Mouse (Mus musculus) E14TG2a.4 (cell line): ENCODE measurements around the gene Asb4.
A peak's percentile ranks its signal among the peaks of the same experiment; 100 is the strongest.

ENCODE experiments used
- H3K27me3 ChIP-seq: 2 replicates; pipeline ENCODE4 v1.6.1; 2014; ENCODE audit warnings: low read length, control low read depth; ENCODE audit not compliant: insufficient read depth
- H3K36me3 ChIP-seq: 2 replicates; pipeline ENCODE4 v1.6.1; 2014; ENCODE audit warnings: low read length, control low read depth; ENCODE audit not compliant: insufficient read depth
- H3K4me1 ChIP-seq: replicated peaks from 2 replicates; pipeline ENCODE4 v1.6.1; 2014; ENCODE audit warnings: low read depth, low read length, control low read depth
- H3K4me3 ChIP-seq: replicated peaks from 2 replicates; pipeline ENCODE4 v1.5.1; 2014; ENCODE audit warnings: mild to moderate bottlenecking, low read length
- H3K9me3 ChIP-seq: 2 replicates; pipeline ENCODE4 v1.6.1; 2014; ENCODE audit warnings: low read length, control low read depth
- CTCF ChIP-seq: conservative IDR thresholded peaks from 2 replicates; pipeline ENCODE4 v1.5.1; 2014; ENCODE audit warnings: low read length
- NANOG ChIP-seq: IDR thresholded peaks from 2 replicates; pipeline ENCODE4 v1.6.1; 2014; ENCODE audit warnings: borderline replicate concordance, low read length, mixed read lengths
- POU5F1 ChIP-seq: IDR thresholded peaks from 2 replicates; pipeline ENCODE4 v1.6.1; 2014; ENCODE audit warnings: low read length, borderline replicate concordance

Asb4 gene

DNA sequence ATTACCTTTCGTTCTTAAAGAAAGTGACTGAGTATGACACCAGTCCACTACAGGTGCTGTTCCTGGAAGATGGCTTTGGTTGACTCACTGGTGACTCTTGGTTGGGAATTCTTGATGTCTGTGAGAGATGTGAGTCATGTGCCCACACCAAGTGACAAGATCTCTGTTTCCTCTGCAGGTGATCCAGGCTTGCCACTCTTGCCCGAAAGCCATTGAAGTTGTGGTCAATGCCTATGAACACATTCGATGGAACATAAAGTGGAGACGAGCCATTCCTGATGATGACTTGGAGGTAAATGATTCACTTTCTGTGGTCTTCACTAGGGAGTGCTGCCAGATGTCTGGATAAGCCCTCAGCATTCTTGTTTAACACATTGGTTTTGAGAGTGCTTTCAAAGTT, 46.4 kb downstream of the Asb4 start:
- TF ChIP-seq NANOG = no peak
- TF ChIP-seq CTCF = no peak
- TF ChIP-seq POU5F1 = no peak
- no peaks in the 10 kb centered on the region for H3K27me3 ChIP-seq
- no peaks in the 10 kb centered on the region for H3K36me3 ChIP-seq
- H3K4me1 ChIP-seq = peaks cover 12% of the 10 kb centered on the region
- no peaks in the 10 kb centered on the region for H3K9me3 ChIP-seq
- H3K4me3 ChIP-seq = no peak overlapping the region

DNA sequence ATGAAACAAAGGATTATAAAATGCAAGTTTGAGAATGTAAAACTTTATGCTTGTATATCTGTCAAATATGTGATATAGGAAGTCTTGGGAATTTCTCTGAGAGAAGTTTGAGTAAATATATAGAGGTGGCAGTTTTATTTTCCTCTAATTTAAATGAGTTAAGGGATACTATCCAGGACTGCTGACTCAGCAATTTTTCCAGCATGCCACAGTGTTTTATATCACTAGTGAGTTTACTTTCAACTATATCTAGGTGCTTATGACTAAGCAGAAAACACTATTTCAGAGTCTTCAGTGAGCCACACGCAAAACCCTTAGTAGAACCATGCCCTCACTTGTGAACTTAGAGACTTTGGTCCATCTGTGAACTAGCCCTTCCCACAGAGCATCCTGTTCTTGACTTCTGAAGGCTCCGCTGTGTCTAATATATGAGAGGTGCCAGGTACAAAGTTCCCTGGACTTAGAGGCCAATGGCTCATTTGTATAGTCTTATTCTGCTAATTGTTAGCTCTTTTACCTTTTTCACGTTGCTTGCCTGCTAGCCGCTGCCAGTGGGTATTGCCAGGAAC, 46.9 kb downstream of the Asb4 start:
- no peak overlapping the region for H3K4me3 ChIP-seq
- H3K36me3 ChIP-seq = no peaks in the 10 kb centered on the region
- H3K27me3 ChIP-seq = no peaks in the 10 kb centered on the region
- TF ChIP-seq CTCF = no peak
- peaks cover 9% of the 10 kb centered on the region for H3K4me1 ChIP-seq
- H3K9me3 ChIP-seq = no peaks in the 10 kb centered on the region

DNA sequence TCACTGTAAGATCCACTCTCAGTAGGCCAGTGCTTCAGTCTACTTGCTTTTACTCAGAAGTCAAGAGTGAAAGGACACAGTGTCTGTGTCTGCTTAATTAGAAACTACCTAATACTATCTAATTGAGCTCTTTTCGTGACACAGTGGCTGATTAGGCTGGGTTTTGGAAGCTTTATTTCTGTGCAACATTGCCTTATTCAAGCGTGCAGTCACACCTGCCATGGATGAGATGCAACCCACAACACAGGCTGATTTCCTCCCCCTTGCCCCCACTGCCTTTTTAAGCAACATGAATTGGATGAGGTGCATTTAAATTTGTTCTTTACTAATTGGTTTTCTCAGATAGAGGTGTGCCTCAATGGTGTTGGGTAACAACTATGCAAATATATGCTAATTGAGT, 50.7 kb downstream of the Asb4 start:
- peaks cover 3% of the 10 kb centered on the region; the same call in 1 of the 2 replicates for H3K27me3 ChIP-seq
- no peaks in the 10 kb centered on the region for H3K4me1 ChIP-seq
- H3K9me3 ChIP-seq = peaks cover 12% of the 10 kb centered on the region
- no peaks in the 10 kb centered on the region for H3K36me3 ChIP-seq
- H3K4me3 ChIP-seq = no peak overlapping the region
- no peak for TF ChIP-seq NANOG
- no peak for TF ChIP-seq CTCF
- no peak for TF ChIP-seq POU5F1

DNA sequence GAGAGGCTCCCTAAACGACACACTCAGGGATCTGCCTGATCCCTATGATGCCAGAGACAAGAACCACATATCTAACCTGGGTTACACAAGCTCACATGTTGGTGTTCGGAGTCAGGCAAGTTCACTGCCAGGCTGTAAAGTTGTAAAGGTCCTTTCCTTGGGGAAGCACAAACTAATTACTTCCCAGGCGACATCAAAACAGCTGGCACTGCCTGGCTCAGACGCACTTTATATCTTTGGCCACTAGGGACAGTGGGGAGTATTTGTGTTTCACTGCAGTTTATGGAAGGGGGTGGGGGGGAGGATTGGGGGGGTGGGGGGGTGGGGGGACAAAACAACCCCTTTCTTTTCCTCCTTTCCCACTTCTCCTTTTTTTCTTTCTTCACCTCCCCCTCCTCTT, 54.6 kb downstream of the Asb4 start:
- Histone ChIP-seq H3K4me3 (no peak overlapping the region), H3K9me3 (peaks cover 32% of the 10 kb centered on the region), H3K4me1 (peaks cover 12% of the 10 kb centered on the region), H3K36me3 (no peaks in the 10 kb centered on the region), H3K27me3 (peaks cover 8% of the 10 kb centered on the region; the same call in 1 of the 2 replicates)
- TF ChIP-seq CTCF = peak; percentile 10; the same call in 1 of the 2 replicates
- no peak for TF ChIP-seq POU5F1
- TF ChIP-seq NANOG = no peak

DNA sequence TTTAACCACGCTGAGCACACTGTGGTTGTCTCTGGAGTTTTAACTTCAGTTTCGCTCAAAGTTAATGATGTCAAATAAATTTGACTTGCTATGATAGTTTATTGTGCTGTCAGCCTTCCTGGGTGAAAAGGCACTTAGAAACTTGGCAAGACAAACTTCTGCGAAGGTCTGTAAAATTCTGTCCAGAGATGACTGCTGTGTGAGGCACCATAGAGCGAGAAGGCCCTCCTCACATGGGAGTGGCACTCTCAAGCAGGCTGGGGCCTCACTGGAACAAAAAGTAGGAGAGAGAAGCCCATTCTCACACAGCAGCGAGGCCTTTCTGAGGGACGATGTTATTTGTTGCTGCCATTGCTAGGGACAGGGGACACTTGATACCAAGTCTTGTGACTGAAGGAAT, 58.0 kb downstream of the Asb4 start:
- Histone ChIP-seq H3K36me3 (no peaks in the 10 kb centered on the region), H3K4me1 (peaks cover 32% of the 10 kb centered on the region), H3K9me3 (peaks cover 32% of the 10 kb centered on the region), H3K4me3 (no peak overlapping the region), H3K27me3 (peaks cover 8% of the 10 kb centered on the region; the same call in 1 of the 2 replicates)
- TF ChIP-seq CTCF = no peak
- no peak for TF ChIP-seq POU5F1
- no peak for TF ChIP-seq NANOG

DNA sequence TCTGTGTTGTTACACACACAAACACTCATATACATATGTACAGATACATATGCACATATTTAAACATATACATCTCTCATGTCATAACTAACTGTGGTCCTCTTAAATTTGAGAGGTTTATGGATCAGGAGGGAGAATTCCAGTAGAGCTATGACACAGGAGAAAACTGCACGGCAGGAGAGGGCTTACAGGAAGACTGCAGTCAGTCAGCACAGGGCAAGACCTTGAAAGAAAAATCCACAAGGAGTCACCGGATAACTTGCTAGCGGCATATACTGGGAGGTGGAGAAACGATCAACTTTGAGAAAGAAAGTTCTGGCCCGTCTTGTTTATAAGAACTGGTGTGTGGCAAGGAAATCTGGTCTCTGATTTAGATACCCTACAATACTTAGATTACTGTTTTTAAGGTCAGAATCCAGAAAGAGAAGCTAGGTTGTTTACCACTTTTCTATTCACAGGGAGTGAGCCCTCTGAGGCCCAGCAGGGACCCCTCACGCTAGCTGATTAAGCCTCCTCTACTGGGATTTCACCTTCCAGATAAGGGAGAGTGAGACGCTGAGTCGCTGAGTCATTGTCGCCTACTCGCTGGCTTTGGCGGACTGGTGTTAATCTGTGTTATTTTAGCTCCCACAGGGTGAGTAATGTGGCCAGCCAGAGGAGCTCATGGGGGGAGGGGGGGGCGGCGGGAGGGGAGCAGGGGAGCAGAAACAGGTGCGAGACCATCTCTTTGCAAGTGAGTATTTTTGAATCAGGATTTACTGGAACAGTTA, 59.3 kb downstream of the Asb4 start:
- Histone ChIP-seq H3K4me3 (no peak overlapping the region), H3K4me1 (peaks cover 43% of the 10 kb centered on the region), H3K27me3 (0 out of 2 replicates have a peak, but pooled peaks cover 5% of the 10 kb centered on the region), H3K36me3 (no peaks in the 10 kb centered on the region), H3K9me3 (peaks cover 32% of the 10 kb centered on the region)
- TF ChIP-seq CTCF = no peak
- TF ChIP-seq POU5F1 = no peak
- no peak for TF ChIP-seq NANOG

DNA sequence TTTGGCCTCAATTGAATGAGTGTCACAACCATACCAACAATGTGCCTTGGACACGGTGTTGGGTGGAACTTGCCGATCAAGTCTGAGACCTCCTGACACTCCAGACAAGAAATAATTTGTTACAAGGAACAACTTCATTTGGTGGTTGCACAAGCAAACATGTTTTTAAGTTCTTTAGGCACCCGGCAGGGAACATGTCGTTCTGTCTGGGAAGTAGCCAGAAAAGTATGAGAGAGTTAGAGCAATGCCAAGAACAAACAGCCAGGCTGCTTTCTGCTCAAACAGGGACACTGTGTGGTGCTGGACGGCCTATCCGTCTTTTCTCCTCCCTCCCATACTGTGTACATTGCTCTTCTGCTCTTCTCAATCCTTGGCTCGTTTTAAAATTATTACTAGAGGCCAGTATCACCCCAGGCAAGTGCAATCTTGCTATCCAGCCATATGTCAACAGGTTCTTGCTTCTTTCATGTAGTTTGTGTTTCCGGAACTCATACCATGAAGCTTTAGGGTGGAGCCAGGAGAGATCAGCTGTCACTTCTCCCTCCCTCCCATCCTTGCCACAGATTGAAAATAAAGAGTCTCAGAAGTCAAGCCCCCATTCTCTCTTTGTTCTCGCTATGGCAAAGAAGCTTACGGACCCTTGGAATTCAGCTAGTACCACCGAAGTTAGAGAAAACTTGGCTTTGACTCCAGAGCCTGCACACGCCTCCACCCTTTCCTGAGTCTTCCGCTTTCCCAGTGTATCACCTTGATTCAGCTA, 60.1 kb downstream of the Asb4 start:
- Histone ChIP-seq H3K27me3 (0 out of 2 replicates have a peak, but pooled peaks cover 5% of the 10 kb centered on the region), H3K36me3 (no peaks in the 10 kb centered on the region), H3K4me3 (no peak overlapping the region), H3K9me3 (peaks cover 25% of the 10 kb centered on the region), H3K4me1 (peaks cover 50% of the 10 kb centered on the region)
- no peak for TF ChIP-seq CTCF
- TF ChIP-seq POU5F1 = no peak
- TF ChIP-seq NANOG = no peak

DNA sequence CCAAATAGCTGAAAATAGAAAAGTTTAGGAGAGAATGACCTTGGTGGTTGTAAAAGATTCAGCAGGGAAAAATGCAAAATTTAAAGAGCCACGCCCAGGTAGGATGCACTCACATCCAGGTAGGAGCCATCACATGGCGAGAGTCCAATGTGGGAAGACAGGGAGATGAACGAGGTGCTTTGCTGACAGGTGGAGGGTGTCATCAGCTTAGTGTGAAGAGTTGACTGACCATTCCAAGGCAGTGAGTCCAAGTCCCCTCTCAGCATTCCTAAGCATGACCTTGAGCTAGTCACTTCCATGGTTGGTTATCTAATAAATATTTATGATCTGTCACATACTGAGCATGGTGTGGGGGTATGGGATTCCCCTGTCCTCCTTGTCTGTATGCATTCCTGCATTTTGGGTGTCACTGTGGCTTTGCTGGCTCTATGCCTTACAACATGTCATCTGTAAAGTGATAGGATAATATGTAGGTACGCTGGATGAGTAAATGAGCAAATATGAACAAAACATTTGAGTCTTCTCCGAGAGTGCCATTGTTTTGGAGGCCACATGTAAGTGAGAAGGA, 61.2 kb downstream of the Asb4 start:
- no peaks in the 10 kb centered on the region for H3K36me3 ChIP-seq
- peaks cover 52% of the 10 kb centered on the region for H3K4me1 ChIP-seq
- peaks cover 14% of the 10 kb centered on the region for H3K9me3 ChIP-seq
- no peak overlapping the region for H3K4me3 ChIP-seq
- TF ChIP-seq CTCF = no peak
- H3K27me3 ChIP-seq = 0 out of 2 replicates have a peak, but pooled peaks cover 5% of the 10 kb centered on the region
